ENCODE assay signal across 12 mouse cellular contexts in genomic region chr6:39318631-39319010, GRCm38 (mm10). TPM values are rescaled to one million over a fixed set of nuclear protein-coding genes. Genes with fewer than 3 reads are reported as not detected.
DNase-seq lines count a peak whose midpoint lies in the region; ATAC-seq and TF ChIP-seq lines count a peak whose summit lies in the region.
"Had no signal": no experiment of that assay in that cellular context is flagged by ENCODE, and none has a peak within 500 bp of the region (broad histone marks: within the 10 kb centered on the region; RNA-seq: fewer than 3 reads in every experiment).

No protein-coding gene starts in this region.

- H3K27me3 ChIP-seq in neural tube, embryonic 15.5 days (replicated peaks): no peaks in the 10 kb centered on the region
- no peaks in the 10 kb centered on the region for H3K27me3 ChIP-seq in stomach, postnatal 0 days (ENCODE audit: control insufficient read depth, insufficient read depth, low read length)
- H3K27me3 ChIP-seq: embryonic facial prominence, embryonic 12.5 days; liver, embryonic 15.5 days had no signal

- intact Hi-C loops in left cerebral cortex, postnatal 25 days (cut with DNase I): loop anchor here (1.0 kb wide), 1 partner anchor 111 kb away; no protein-coding TSS in a partner anchor

- 0 out of 2 replicates have a peak overlapping the region, but pooled peaks have one; percentile 9 for H3K27ac ChIP-seq in neural tube, embryonic 15.5 days (replicated peaks)
- peak overlapping the region; percentile 29; the same call in 1 of the 2 replicates for H3K27ac ChIP-seq in embryonic fibroblast, embryonic 13.5 days (ENCODE audit: insufficient read depth, low read length)
- H3K27ac ChIP-seq in stomach, postnatal 0 days (replicated peaks): no peak overlapping the region
- H3K27ac ChIP-seq: embryonic facial prominence, embryonic 12.5 days; limb, embryonic 10.5 days; liver, embryonic 15.5 days had no signal

- no peaks in the 10 kb centered on the region for H3K36me3 ChIP-seq in neural tube, embryonic 15.5 days
- no peaks in the 10 kb centered on the region for H3K36me3 ChIP-seq in stomach, postnatal 0 days (ENCODE audit: control insufficient read depth, insufficient read depth, low read length)
- H3K36me3 ChIP-seq: embryonic facial prominence, embryonic 12.5 days; liver, embryonic 15.5 days had no signal

- no peak for ATAC-seq in neural tube, embryonic 15.5 days (ENCODE audit: low FRiP score)
- ATAC-seq in stomach, postnatal 0 days (ENCODE audit: low FRiP score, low TSS enrichment): no peak

- no peak overlapping the region for H3K9ac ChIP-seq in neural tube, embryonic 15.5 days (replicated peaks)
- H3K9ac ChIP-seq in stomach, postnatal 0 days (ENCODE audit: low read length): no peak overlapping the region
- H3K9ac ChIP-seq: embryonic facial prominence, embryonic 12.5 days; forebrain, postnatal 0 days; liver, embryonic 15.5 days had no signal

- peak; percentile 30 to 51 for DNase-seq in frontal cortex, postnatal 36 days (ENCODE audit: low spot score in 2 of 2)
- no peak for DNase-seq in frontal cortex, postnatal 25 days (ENCODE audit: low spot score in 2 of 2)
- DNase-seq in neural tube, embryonic 10.5 days (ENCODE audit: extremely low spot score, low spot score): no peak
- peak; percentile 23 to 79 for DNase-seq in left cerebral cortex, postnatal 25 days (ENCODE audit: low spot score in 2 of 2)
- no peak for DNase-seq in thymus, postnatal 4 days
- DNase-seq in stomach, postnatal 0 days (ENCODE audit: low spot score): no peak

- H3K4me3 ChIP-seq in neural tube, embryonic 15.5 days (replicated peaks): no peak overlapping the region
- no peak overlapping the region for H3K4me3 ChIP-seq in embryonic fibroblast, embryonic 13.5 days (ENCODE audit: insufficient read depth, low read length)
- H3K4me3 ChIP-seq in stomach, postnatal 0 days (ENCODE audit: low read depth, low read length): no peak overlapping the region
- H3K4me3 ChIP-seq: embryonic facial prominence, embryonic 12.5 days; limb, embryonic 10.5 days; liver, embryonic 15.5 days had no signal

- TF ChIP-seq CTCF in embryonic fibroblast, embryonic 13.5 days (IDR thresholded peaks at IDR 0.05; ENCODE audit: borderline replicate concordance, insufficient read depth, low read length): no peak
- no peak for TF ChIP-seq CTCF in stomach, postnatal 0 days (IDR thresholded peaks at IDR 0.05; ENCODE audit: low read depth)

- H3K9me3 ChIP-seq in neural tube, embryonic 15.5 days (replicated peaks): no peaks in the 10 kb centered on the region
- H3K9me3 ChIP-seq in stomach, postnatal 0 days (ENCODE audit: control insufficient read depth, low read length): no peaks in the 10 kb centered on the region
- H3K9me3 ChIP-seq: embryonic facial prominence, embryonic 12.5 days; limb, embryonic 10.5 days; liver, embryonic 15.5 days had no signal

- H3K4me2 ChIP-seq in neural tube, embryonic 15.5 days: no peak overlapping the region
- H3K4me2 ChIP-seq in stomach, postnatal 0 days (replicated peaks; ENCODE audit: low read depth): no peak overlapping the region
- H3K4me2 ChIP-seq: embryonic facial prominence, embryonic 12.5 days; liver, embryonic 15.5 days had no signal

- H3K4me1 ChIP-seq in neural tube, embryonic 15.5 days: peaks cover 5% of the 10 kb centered on the region
- H3K4me1 ChIP-seq in embryonic fibroblast, embryonic 13.5 days (ENCODE audit: control insufficient read depth, insufficient read depth, low read length): 0 out of 2 replicates have a peak, but pooled peaks cover 2% of the 10 kb centered on the region
- no peaks in the 10 kb centered on the region; the same call in 1 of the 2 replicates for H3K4me1 ChIP-seq in stomach, postnatal 0 days (replicated peaks; ENCODE audit: control insufficient read depth, insufficient read depth)
- H3K4me1 ChIP-seq: embryonic facial prominence, embryonic 12.5 days; limb, embryonic 10.5 days; liver, embryonic 15.5 days had no signal

- 85% methylated on average over 2 of the region's 2 CpGs for WGBS in neural tube, embryonic 15.5 days
- WGBS in stomach, postnatal 0 days: 63% methylated on average over 2 of the region's 2 CpGs

- TF ChIP-seq EP300 in stomach, postnatal 0 days (optimal IDR thresholded peaks at IDR 0.05): no peak

- no peak for TF ChIP-seq POLR2A in embryonic fibroblast, embryonic 13.5 days (IDR thresholded peaks at IDR 0.05; ENCODE audit: low read depth, low read length)

RNA-seq across cellular contexts. Expression of gene Slc37a3, which starts 58.9 kb away (rescaled TPM):
- 52.6 and 53.1 TPM in 2 replicates for polyA plus RNA-seq in neural tube, embryonic 15.5 days (2015; fragmentation: Nextera tagmentation; extraction: Ambion mirVana)
- polyA plus RNA-seq in embryonic fibroblast, embryonic 13.5 days (2011; ENCODE audit: insufficient read length, low read depth, missing spikeins): 55.8 and 71.5 TPM in 2 replicates
- total RNA-seq in left cerebral cortex, postnatal 25 days (2021): 10 to 100 TPM; 72.2 to 75.5 TPM
- 20.9 and 22.7 TPM in 2 replicates for polyA plus RNA-seq in stomach, postnatal 0 days (2015; fragmentation: Nextera tagmentation; extraction: Ambion mirVana)

Comparison
In these comparisons a context has a peak if more than half of its experiments do, and no peak if none do; other contexts are left out.
1. DNase-seq: peak in frontal cortex, postnatal 36 days (2 of 2) and left cerebral cortex, postnatal 25 days (2 of 2); none in frontal cortex, postnatal 25 days (0 of 2), neural tube, embryonic 10.5 days (single experiment), thymus, postnatal 4 days (single experiment) and stomach, postnatal 0 days (single experiment).